Mouse (Mus musculus): Measurements from ENCODE around the gene Togaram2.

Gene Togaram2

DNA sequence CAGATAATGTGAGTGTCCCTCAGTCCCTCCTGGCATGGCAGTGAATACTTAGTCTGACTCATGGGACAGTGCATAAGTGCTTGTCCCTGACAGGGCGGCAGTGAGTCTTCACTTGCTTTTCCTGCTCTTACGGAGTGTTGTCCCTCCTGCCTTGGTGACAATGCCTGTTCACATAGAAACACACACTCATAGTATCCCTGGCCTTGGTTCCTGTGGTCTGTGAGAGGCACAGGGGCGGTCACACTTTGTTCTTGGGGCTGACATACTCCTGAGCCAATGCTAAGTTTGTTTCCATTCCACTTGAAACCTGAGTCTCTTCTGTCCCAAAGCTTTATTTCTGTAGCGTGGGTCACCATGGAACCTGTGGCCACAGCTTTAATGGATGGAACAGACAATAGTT is 9.3 kb downstream of the Togaram2 start:
- no peak for DNase-seq (ENCODE audit: low spot score)

DNA sequence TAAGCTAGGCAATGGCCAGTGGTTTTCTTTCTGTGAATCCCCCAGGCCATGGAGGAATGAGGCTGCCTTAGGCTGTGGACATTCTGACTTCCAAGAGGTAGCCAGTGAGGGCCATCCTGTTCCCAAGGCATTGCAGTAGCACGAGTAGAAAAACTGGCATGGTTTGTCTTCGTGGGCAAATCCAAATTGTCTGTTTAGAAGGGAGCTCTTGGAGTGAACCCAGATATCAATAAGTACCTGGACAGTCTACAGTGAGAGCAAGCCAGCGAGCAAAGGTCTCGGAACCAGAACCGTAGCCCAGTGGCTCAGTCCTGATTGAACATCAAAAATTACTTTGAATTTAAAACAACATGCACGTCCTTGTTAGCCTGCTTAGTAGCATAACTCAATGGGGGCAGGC is 10.2 kb downstream of the Togaram2 start:
- DNase-seq (ENCODE audit: low spot score): no peak

DNA sequence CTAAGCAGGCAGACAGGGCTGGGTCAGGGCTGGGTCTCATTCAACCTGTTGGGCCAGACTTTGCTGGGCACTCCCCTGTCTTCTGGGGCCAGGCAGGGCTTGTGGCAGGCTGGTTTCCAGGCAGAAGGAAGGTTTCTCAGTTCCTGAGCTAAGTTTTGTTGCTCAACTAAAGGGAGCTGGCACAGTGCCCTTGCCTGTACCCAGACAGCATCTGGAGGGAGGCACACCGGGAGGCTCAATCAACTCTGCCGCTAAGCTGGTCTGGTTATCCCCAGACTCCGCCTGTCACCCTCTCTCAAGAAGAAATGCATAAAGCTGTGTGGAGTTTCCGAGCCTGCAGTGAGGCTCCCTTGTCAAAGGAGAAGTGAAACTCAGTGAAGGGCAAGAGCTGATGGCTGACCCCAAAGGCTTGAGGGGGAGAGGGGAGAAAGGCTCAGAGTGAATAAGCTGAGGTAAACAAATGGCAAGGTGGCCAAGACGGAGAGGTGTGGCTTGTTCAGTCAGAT is 11.1 kb downstream of the Togaram2 start:
- DNase-seq (ENCODE audit: low spot score): peak; percentile 41

DNA sequence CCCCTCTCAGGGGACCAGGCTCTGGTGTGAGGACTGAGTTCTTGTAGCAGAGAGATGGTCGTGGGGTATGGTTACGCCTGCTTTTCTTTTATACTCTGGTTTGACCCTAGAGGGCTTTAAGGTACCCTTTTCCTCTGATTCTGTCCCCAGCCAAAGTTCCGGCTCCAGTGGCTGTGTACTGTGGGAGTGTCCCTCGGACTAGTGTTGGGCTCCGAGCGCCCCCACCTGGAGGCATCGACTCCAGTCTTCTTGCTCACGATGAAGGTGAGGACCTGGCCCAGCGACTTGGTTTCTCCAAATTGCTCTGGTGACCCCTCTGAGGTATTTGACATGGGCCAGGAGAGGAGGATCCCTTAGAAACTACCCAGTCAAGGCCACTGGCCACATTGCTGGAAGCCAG is 14.4 kb downstream of the Togaram2 start:
- DNase-seq (ENCODE audit: low spot score): no peak

DNA sequence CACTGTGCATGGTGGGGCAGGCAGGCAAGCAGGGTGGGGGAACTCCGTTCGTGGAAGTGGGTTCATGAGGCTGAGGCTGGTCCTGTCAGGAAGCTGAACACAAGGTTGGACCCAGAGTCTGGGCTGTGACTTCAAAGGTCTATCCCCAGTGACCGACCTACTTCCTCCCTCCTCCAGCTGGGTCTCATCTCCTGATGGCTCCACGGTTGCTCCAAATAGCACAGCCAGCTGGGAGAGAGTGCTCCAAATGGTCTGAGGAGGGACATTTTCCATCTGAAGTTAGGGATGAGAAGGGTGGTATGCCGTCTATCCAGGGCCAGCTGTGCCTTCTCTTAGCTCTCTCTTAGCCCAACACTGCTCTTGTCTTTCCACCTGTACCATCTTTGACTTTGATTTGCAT is 16.8 kb downstream of the Togaram2 start:
- DNase-seq (ENCODE audit: low spot score): no peak

DNA sequence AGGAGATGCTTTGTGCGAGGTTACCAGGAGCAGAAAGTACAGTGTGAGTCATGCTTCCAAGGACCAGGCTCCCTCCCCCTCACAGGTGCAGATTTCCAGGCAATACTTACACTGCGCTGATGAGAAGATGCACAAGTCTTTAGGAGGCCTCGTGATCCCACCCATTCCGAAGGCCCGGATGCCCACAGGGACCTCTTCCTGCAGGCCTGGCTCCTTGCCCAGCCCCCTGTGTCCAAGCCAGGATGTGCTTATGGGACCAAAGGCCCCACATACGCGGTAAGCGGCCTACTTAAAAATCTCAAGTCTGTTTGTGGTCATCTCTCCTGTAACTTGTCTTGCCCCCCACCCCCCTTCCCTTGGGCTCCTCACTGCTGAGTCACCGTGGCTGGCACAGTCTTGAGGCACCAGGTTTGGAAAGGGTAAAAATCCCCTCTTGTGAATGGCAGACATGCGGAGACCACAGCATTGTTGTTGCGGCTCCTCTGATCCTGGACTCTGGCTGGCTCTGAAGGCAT is 18.4 kb downstream of the Togaram2 start:
- peak; percentile 23 for DNase-seq (ENCODE audit: low spot score)

DNA sequence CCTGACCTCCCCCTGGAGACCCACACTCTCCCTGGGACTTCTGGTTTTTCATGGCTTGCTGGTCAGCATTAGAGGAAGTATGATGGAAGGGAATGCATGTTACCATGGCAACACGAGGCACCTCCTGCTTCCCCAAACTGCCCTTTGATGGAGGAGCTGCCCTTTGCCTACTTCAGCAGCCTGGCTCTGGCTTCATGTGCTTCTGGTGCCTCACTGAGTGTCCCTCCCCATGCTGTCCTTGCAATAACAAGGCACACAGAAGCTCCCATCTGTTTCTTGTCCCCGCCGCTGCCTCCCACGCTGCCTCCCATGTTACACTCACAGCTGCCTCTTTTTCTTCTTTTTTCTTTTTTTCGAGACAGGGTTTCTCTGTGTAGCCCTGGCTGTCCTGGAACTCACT is 20.3 kb downstream of the Togaram2 start:
- DNase-seq (ENCODE audit: low spot score): no peak

DNA sequence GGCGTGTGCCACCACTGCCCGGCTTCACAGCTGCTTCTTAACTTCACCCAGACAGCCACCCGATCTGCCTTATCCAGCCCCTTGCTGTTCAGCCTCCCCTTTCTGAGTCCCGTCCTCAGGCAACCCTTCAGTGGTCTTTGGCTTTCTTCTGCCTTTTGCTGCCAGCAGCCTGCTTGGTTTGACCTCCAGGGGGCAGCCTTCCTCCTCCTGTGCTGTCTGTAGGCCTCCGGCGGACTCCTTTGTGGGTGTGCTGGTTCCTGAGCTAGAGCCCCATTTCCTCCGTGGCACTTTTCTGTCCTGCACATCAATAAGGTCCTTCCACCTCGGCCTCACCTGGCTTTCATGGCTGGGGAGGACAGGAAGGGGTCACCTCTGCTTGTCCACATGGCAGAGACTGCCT is 20.7 kb downstream of the Togaram2 start:
- peak; percentile 37 for DNase-seq (ENCODE audit: low spot score)

DNA sequence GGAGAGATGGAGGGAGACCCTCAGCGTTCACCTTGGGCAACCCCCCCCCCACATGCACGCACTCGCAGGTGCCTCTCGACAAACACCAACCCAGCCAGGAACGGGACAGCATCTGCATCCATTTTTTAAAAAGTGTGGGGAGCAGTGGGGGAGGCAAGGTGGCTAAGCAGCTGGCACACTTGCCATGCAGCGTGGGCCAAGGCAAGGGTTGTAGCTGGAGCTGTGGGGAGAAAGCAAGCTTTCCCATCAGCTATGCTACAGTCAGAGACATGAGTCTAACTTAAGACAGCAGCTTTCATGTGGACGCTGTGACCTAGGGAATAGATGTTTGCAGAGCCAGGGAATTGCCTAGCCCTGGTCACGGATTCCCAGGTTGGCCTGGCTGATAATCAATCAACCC is 22.1 kb downstream of the Togaram2 start:
- DNase-seq (ENCODE audit: low spot score): no peak

DNA sequence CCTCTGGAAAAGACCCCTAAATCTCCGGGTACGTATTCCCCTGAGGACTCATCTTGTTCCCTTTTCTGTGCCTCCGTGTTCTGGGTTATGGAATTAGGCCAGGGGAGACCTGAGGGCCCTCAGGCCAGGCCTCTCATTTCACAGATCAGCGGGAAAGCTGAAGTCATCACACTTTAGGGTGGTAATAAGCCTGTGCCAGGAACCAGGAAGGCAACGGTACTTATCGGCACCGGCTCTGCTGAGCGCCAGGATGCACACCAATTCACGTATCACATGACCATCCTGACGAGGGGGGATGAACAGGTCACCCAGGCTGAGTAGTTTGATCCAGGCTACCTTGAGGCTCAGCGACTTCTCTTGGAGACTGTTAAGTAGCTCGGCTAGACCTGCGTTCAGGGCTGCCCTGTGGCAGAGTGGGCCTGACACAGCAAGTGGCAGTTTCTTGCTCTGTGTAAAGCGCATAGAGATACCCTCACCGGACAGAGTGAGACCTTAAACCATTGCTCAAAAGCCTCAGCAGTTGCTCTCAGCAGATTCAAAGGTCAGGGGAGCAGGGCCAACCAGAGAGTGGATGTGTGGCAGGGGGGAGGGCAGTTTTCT is 22.8 kb downstream of the Togaram2 start:
- DNase-seq (ENCODE audit: low spot score): no peak

DNA sequence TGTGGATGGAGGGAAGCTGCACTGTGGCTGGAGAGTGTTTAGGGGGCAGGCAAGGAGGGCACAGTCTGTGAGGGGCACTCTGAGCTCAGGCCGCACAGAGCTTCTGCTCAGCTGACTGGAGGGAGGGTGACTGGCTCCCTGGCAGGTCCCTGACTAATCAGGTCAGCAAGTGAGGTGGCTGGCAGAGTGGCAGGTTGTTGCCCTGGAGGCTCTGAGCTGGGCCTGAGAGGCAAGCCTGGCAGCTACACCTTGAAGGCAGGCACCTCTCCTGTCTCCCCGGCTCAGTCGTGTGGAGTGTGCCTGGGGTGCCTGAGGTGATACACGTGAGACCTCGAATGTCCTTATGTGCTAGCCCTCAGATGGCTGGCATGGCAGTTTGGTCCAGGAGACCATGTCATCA is 23.3 kb downstream of the Togaram2 start:
- DNase-seq (ENCODE audit: low spot score): no peak

DNA sequence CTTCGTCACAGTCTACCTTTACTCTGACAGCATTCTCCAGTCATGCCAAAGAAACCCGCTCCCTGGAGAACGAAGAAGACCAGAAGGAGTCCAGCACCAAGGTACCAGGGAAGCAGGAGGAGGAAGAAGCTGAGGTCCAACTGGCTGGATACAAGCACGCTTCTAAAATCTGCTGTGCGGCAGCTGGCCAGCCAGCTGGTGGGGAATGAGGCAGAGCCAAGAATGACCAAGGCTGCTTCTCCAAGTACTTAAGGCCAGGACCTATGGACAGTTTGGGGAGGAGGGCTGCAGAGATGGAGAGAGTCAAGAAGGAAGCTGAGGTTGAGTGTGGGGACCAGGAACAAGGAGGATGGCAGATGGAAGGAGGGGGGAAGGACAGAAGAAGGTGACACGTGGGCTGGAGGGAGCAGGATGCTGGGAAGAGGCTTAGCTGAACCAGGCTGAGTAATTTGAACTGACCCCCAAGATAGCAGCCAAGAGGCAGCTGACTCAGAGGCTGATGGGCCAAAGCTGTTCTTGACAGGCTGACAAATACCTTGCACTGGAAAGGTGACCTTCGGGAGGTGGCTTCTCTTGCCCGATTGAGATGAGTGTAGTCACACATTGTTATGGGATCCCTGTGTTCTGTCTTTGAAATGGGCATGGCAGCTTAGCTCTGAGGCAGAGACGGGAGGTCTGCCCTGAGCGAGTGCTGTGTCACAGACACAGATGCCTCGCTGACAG is 25.0 kb downstream of the Togaram2 start:
- DNase-seq (ENCODE audit: low spot score): no peak

DNA sequence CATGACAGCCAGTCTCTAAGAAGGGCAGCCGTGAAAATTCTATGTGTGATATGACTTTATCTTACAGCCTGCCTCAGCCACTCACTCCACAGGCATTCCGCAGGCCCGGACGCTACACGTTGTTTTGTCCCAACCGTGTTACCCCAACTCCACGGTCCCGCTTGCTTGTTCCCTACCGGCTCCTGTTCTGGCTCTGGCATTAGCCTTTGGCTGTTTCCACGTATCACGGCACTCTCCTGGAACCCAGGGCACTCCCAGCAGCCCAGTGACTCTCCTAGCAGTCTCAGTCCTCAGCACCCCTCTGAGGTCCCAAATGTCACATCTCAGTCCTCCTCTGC is 25.5 kb downstream of the Togaram2 start:
- DNase-seq (ENCODE audit: low spot score): no peak

DNA sequence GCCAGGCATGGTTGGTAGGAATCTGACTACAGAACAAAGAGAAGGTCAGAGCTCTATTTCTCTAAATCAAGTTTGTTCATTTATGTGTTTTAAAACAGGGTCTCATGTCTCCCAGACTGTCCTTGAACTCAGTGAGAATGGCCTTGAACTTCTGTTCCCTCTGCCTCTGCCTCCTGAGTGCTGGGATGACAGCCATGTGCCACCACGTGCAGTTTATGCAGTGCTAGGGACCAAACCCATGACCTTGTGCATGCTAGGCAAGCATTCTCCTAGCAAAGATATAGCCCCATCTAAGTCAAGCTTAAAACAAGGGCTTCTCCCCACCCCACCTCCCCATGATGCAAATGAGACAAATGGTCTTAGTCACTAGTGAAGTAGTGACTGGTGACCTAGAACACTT is 32.1 kb downstream of the Togaram2 start:
- DNase-seq (ENCODE audit: low spot score): no peak

DNA sequence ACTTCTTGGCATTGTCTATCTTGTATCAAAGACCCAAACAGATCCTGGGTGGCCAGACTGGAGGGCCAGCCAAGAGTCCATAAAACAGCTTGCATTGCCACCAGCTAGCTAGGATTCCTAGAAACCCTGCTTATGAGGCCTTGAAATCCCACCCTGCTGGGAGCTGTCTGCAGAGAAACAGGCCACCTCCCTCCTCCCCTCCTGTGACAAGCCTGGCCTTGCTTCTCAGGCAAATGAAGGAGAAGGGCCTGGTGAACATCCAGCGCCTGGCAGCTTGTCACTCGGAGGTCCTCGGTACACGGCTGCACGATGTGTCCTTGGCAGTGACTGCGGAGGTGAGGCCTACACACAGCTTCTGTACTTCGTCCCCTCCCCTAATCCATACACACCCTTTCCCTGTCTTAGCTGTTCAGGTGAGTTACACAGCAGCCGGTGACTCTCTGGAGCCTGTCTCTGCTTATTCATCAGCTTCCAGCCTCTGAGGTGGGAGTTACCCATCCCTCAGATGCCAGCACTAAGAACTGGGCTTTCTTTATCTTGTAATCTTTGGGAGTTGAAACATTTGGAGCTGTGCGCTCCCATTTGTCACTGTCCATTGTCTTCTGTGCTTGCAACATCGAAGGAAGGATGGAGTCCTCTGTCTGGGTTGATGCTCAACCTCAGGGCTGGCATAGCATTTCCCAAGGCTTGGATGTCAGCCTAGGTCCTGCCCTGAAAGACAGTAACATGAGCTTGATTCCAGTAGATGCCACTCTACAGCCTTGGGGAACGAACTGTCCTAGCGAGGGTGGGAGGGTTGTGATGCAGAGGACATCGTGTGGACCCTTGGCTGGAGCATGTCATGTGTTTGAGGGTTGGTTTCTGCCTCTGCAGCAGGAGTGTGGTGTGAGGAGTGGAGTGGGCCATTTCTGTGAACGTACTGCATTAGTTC is 32.8 kb downstream of the Togaram2 start:
- DNase-seq (ENCODE audit: low spot score): no peak

DNA sequence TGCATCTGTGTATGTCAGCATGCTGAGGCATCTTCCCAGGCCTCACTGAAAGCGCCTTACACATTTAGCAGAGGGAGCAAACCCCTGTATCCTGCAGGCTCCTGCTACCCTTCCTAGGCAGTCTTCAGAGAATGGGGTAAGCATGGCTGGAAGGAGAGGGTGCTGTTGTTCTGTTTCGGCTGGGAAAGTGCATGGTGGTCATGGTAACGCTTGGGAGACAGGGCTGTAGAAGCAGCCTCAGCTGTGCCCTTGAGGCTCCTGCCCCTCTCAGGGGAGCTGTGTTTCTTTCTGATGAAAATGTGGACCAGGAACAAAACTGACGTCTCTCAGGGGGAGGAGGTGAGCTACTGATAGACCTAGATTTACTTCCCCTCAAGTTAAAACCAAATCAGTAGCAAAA is 34.7 kb downstream of the Togaram2 start:
- DNase-seq (ENCODE audit: low spot score): no peak

DNA sequence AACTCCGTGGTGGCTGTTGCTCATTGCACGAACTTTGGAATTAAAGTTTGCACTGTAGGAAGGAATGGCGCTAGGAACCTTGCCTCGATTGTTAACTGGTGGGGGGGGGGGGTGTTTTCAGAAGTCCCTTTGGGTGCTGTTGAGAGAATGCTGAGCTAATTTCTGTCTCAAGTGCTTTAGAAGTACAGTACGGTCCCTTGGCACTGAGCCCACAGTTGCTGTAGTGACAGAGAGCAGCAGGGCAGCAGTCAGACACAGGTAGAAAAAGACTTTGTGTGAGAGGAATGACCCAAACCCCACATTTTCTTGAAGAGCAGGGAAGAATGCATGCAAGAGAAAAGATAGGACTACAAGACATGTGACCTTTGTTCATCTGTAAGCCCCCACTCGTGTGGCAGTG is 39.2 kb downstream of the Togaram2 start:
- DNase-seq (ENCODE audit: low spot score): no peak

DNA sequence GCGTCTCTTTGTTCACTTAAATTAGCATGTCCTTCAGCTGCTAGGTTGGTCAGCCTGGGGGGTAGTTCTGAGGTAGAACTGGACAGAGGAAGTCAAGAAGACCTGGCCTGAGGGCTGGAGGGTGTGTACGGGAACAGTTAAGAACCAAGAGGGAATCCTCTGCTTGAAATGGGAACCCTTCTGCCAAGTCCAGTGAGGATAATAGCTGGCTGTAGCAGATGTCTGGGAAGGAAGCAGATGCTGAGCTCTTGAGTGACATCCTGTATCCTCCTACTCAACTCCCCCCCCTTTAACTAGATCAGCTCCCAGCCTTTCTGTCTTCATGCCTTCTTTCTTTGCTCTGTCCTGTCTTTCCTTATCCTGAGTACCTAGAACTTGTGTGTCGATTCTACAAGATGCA is 42.0 kb downstream of the Togaram2 start:
- DNase-seq (ENCODE audit: low spot score): no peak

DNA sequence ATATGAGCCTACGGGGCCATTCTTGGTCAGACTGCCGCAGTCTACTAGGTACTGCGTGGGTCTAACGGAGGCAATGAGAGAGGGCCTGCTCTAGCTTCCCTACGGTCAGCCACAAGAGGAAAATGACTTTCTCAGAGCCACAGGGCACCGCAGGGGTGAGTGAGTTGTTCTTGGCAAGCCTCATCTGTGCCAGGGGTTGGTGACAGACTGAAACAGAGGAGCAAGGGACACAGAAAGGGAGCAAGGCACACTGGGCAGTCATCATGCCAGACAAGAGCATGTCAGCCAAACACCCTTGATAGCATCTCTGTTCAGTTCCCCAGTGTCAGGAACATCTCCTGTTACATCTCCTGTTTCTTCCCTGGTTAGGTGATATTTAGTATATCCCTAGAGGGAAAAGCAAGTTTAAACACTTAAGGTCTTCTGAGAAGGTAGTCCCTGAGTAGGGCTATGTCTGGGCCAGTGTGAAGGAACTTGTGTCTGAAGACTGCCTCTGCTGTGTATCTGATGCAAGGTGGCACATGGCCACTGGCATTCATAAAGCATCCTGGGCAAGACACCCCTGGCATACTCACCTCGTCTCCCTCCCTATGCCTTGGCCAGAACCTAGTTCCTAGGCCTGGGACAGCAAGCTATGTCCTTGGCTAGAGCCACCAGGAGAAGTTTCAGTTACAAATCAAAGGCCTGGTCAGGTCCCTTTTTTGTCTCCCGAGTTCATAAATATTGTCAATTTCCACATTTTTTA is 45.0 kb downstream of the Togaram2 start:
- no peak for DNase-seq (ENCODE audit: low spot score)

DNA sequence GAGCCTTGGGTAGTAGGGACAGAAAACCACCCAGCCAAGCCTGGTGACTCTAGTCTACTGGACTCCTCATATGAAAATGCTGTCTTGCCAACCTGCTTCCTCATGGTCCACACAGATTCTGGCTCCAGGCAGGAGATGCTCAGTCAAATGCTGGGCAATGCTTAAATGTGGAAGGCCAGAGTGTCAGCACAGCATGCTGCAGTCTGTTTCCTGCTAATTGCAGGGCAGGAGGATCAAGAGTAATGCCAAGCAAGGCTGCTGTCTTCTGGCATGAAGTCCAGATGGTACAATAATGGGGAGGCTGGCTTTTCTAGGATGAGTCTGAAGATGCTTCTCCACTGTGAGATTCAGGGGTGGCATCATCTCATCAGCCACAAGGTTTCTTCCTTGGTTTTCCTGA is 47.4 kb downstream of the Togaram2 start:
- DNase-seq (ENCODE audit: low spot score): no peak

DNA sequence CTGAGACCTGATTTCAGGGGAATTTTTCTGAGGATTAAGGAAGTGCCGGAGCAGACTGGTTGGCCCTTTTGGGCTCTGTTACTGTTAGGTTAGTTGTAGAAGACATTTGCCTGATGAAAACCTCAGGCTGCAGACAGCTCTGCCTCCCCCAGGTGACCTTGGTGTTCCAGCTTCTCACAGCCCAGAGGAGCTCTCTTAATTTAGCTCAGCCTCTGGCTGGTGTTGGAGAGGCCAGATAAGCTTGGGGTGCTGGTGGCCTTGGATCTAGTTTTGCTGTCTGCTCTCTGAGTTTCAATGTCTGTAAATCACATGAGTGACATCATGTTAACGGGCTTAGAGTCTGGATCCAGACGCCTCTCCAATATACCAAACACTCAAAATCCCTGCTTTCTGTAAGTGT is 48.0 kb downstream of the Togaram2 start:
- peak; percentile 61 for DNase-seq (ENCODE audit: low spot score)

DNA sequence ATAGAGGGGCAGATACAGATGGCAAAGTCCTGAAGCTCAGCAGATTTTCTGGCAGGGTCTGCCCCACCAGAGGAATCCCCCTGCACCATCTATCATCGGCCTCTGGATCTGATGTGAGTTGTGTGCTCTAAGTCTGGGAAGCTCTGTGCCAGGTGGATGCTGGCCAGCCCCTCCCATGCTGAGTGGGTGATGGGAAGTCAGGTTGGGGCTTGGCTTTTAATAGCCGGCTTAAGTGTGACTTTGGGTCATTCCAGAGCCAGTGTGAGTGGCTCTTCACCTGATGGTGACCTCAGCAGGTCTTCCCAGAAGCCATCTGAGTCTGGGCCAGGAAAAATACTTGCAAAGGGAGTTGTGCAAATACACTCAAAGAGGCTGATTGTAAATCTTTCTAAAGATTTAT is 57.6 kb downstream of the Togaram2 start:
- DNase-seq (ENCODE audit: low spot score): no peak

All from ovary, postnatal 36 days (tissue).